Mouse (Mus musculus): ENCODE data around the gene Creld1. TPM values are rescaled to one million over a fixed set of nuclear protein-coding genes. Genes with fewer than 3 reads are reported as not detected.

The Creld1 gene
- polyA plus RNA-seq, 1 experiment, result 30.4 TPM

DNA sequence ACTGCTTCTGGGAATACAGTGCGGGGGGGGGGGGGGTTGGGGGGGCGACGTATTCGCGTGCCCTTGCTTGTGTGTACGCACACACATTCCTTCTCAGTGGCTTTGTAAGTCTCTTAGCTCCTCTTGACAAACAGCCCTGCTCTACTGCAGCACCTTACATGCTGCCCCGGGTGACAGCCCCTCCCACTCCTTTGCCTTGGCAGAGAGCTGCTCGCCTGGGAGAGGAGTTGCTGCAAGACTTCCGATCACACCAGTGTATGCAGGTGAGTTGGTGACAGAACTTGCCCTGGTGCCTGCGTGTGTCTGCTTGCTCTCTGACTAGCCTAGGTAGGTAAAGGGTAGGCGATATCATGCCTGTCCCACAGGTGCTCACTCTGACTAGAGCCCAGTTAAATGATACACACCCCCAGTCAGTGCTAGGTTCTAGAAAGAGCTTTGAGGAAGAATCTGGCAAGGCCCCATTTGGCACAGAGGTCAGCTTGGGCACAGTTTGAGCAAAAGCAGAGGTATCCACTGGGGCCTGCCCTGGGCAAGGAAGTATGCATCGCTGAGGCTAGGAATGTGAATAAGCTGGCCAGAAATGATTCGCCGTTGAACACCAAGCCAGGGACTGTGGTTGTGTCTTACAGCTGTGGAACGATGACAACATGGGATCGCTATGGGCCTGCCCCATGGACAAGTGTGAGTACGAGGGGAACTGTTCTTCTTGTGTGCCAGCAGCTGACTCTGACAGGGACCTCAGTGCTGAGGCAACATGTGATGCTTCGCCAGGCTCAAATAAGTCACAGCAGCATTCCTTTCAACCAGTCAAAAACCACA, 2.3 kb upstream of the Creld1 start:
- peaks cover 6% of the 10 kb centered on the region for H3K4me1 ChIP-seq (ENCODE audit: control insufficient read depth, insufficient read depth, low read length)
- 62% methylated on average over 18 of the region's 18 CpGs for WGBS
- DNase-seq, result peak; percentile 40
- H3K4me3 ChIP-seq (replicated peaks; ENCODE audit: extremely low read depth, low read depth, low read length), result no peak overlapping the region
- TF ChIP-seq CTCF (IDR thresholded peaks at IDR 0.05; ENCODE audit: insufficient read depth, low read length) (no peak), POLR2A (IDR thresholded peaks at IDR 0.05; ENCODE audit: borderline replicate concordance, extremely low read depth, low read depth, low read length) (peak; percentile 35; the same call in 1 of the 2 replicates)

DNA sequence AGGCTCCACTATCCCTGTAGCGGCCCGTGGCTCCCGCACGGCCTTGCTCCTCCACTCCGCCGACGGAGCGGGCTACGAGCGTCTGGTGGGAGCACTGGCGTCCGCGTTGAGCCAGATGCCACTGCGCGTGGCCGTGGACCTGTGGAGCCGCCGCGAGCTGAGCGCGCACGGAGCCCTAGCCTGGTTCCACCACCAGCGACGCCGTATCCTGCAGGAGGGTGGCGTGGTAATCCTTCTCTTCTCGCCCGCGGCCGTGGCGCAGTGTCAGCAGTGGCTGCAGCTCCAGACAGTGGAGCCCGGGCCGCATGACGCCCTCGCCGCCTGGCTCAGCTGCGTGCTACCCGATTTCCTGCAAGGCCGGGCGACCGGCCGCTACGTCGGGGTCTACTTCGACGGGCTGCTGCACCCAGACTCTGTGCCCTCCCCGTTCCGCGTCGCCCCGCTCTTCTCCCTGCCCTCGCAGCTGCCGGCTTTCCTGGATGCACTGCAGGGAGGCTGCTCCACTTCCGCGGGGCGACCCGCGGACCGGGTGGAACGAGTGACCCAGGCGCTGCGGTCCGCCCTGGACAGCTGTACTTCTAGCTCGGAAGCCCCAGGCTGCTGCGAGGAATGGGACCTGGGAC, 509 bp upstream of the Creld1 start:
- H3K4me1 ChIP-seq (ENCODE audit: control insufficient read depth, insufficient read depth, low read length), result peaks cover 6% of the 10 kb centered on the region
- 3% methylated on average over 65 of the region's 65 CpGs for WGBS
- H3K4me3 ChIP-seq (replicated peaks; ENCODE audit: extremely low read depth, low read depth, low read length), result peak overlapping the region; percentile 62
- DNase-seq, result no peak
- TF ChIP-seq POLR2A (IDR thresholded peaks at IDR 0.05; ENCODE audit: borderline replicate concordance, extremely low read depth, low read depth, low read length), result no peak
- no peak for TF ChIP-seq CTCF (IDR thresholded peaks at IDR 0.05; ENCODE audit: insufficient read depth, low read length)

GRCm38 (mm10) chr6:113483729-113484128, 632 bp downstream of the Creld1 start:
- peak overlapping the region; percentile 51 for H3K4me3 ChIP-seq (replicated peaks; ENCODE audit: extremely low read depth, low read depth, low read length)
- TF ChIP-seq CTCF (IDR thresholded peaks at IDR 0.05; ENCODE audit: insufficient read depth, low read length) (no peak), POLR2A (IDR thresholded peaks at IDR 0.05; ENCODE audit: borderline replicate concordance, extremely low read depth, low read depth, low read length) (no peak)
- 10% methylated on average over 10 of the region's 10 CpGs for WGBS
- H3K4me1 ChIP-seq (ENCODE audit: control insufficient read depth, insufficient read depth, low read length), result peaks cover 6% of the 10 kb centered on the region
- DNase-seq, result peak; percentile 34

DNA sequence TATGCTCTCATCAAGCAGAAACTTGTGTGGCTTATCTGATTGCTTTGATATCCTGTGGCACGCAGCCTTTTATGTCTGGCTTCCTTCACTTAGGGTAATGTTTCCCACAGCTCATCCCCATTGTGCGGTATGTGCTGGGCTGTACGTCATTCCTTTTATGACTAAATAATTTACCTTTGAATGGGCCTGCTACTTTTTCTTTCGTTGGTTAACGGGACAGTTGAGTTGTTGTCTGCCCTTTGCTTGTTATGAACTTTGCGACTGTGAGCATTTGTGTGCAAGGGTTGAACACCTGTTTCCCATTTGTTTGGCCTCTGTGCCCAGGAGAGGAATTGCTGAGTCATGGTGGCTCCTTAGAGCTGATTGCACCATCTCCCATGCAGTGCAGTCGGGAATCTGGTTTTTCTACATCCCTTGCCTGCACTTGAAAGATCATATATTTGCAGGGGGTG, 4.1 kb downstream of the Creld1 start:
- peaks cover 4% of the 10 kb centered on the region; the same call in 1 of the 2 replicates for H3K4me1 ChIP-seq (ENCODE audit: control insufficient read depth, insufficient read depth, low read length)
- no peak overlapping the region for H3K4me3 ChIP-seq (replicated peaks; ENCODE audit: extremely low read depth, low read depth, low read length)
- TF ChIP-seq CTCF (IDR thresholded peaks at IDR 0.05; ENCODE audit: insufficient read depth, low read length), result no peak
- TF ChIP-seq POLR2A (IDR thresholded peaks at IDR 0.05; ENCODE audit: borderline replicate concordance, extremely low read depth, low read depth, low read length), result no peak
- DNase-seq, result peak; percentile 26
- 31% methylated on average over 7 of the region's 7 CpGs for WGBS

DNA sequence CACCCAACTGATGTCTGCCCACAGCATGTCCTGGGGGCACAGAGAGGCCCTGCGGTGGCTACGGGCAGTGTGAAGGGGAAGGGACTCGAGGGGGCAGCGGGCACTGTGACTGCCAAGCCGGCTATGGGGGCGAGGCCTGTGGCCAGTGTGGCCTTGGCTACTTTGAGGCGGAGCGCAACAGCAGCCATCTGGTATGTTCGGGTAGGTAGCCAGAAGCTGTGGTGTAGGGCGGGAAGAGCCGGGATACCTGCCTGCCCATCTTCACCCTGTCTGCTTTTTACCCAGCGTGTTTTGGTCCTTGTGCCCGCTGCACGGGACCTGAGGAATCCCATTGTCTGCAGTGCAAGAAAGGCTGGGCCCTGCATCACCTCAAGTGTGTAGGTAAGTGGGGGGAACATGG, 6.3 kb downstream of the Creld1 start:
- no peak for DNase-seq
- no peak overlapping the region for H3K4me3 ChIP-seq (replicated peaks; ENCODE audit: extremely low read depth, low read depth, low read length)
- no peak for TF ChIP-seq CTCF (IDR thresholded peaks at IDR 0.05; ENCODE audit: insufficient read depth, low read length)
- TF ChIP-seq POLR2A (IDR thresholded peaks at IDR 0.05; ENCODE audit: borderline replicate concordance, extremely low read depth, low read depth, low read length), result no peak
- no peaks in the 10 kb centered on the region for H3K4me1 ChIP-seq (ENCODE audit: control insufficient read depth, insufficient read depth, low read length)
- 94% methylated on average over 14 of the region's 14 CpGs for WGBS

DNA sequence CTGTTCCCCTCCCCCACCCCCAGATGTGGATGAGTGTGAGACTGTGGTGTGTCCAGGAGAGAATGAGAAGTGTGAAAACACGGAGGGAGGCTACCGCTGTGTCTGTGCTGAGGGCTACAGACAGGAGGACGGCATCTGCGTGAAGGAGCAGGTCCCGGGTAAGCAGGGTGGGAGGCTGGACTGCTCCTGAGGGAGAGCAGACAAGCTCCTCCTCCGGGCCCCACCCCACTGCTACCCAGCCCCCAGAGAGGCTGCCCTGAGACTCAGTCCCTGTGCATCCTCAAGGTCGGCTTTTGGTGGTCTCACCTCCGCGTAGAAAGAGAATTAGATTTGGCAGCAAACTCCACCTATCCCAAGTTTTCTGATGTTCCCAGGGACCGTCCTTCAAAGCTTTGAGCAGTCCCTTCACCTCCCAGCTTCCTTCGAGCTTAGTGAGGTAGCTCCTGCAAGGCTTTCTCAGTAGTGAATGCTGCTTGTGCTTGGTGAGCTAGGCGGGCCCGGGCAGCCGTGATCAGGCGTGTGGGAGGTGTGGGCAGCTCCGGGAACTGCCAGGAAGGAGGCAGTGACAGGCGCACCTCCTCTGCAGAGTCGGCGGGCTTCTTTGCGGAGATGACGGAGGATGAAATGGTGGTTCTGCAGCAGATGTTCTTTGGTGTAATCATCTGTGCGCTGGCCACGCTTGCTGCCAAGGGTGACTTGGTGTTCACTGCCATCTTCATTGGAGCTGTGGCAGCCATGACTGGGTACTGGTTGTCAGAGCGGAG, 9.2 kb downstream of the Creld1 start:
- no peak for DNase-seq
- H3K4me3 ChIP-seq (replicated peaks; ENCODE audit: extremely low read depth, low read depth, low read length), result no peak overlapping the region
- no peaks in the 10 kb centered on the region for H3K4me1 ChIP-seq (ENCODE audit: control insufficient read depth, insufficient read depth, low read length)
- WGBS, result 81% methylated on average over 24 of the region's 24 CpGs
- TF ChIP-seq CTCF (IDR thresholded peaks at IDR 0.05; ENCODE audit: insufficient read depth, low read length) (no peak), POLR2A (IDR thresholded peaks at IDR 0.05; ENCODE audit: borderline replicate concordance, extremely low read depth, low read depth, low read length) (no peak)

DNA sequence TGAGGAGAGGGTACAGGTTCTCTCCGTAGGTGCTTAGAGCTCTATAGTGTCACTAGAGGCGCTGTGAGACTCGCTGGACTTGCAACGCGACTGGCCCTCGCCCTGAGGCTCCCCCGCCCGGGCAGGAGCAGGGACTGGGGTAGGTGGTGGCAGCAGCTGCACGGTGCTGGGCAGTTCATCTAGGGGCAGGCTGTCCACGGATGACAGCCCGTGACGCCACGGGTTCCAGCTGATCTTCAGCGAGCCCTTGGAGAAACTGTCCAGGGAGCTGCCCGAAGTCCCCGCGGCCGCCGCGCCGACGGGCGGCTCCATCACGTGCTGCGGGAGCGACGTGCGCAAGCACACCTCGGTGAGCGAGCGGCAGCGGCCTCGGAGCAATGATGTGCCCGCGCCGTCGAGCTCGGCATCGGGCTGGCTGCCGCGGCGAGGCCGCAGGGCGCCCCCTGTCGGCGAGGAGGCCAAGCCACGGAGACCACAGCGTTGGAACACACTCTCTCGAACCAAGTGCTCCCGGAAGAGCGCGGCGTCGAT, 11.2 kb downstream of the Creld1 start:
- WGBS, result under 1% methylated on average over 54 of the region's 54 CpGs
- peak; percentile 78 for DNase-seq
- peak; percentile 36; the same call in 1 of the 2 replicates for TF ChIP-seq POLR2A (IDR thresholded peaks at IDR 0.05; ENCODE audit: borderline replicate concordance, extremely low read depth, low read depth, low read length)
- peak; percentile 54 for TF ChIP-seq CTCF (IDR thresholded peaks at IDR 0.05; ENCODE audit: insufficient read depth, low read length)
- Histone ChIP-seq H3K4me1 (ENCODE audit: control insufficient read depth, insufficient read depth, low read length) (no peaks in the 10 kb centered on the region), H3K4me3 (replicated peaks; ENCODE audit: extremely low read depth, low read depth, low read length) (peak overlapping the region; percentile 63)

DNA sequence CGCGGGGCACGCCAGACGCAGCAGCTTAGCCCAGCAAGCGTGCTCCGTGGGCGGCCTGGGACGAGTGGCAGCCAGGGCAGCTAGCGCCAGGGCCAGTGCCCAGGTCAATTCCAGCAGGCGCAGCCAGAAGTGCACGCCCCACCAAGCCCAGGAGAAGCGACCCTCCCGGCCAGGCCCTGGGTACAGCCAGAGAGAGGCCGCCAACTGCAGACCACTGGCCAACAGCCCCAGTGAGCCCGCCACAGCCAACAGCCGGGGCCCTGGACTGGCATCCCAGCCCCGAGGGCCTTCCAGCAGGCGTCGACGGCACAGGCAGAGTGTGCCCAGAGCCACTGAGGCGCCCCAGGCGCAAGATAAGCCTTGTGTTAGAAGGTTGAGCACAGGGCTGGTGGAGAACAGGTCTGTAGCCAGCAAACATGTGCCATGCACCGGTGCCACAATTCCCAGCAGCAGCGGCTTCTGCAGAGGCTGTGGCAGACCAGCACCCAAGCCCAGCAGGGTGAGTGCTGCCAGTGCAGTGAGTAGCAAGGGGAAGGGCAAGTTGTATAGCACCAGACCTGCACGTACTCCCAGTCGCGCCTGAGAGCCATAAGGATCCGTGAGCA, 12.1 kb downstream of the Creld1 start:
- 40% methylated on average over 28 of the region's 28 CpGs for WGBS
- no peak for TF ChIP-seq CTCF (IDR thresholded peaks at IDR 0.05; ENCODE audit: insufficient read depth, low read length)
- TF ChIP-seq POLR2A (IDR thresholded peaks at IDR 0.05; ENCODE audit: borderline replicate concordance, extremely low read depth, low read depth, low read length), result no peak
- no peak overlapping the region for H3K4me3 ChIP-seq (replicated peaks; ENCODE audit: extremely low read depth, low read depth, low read length)
- no peaks in the 10 kb centered on the region for H3K4me1 ChIP-seq (ENCODE audit: control insufficient read depth, insufficient read depth, low read length)
- no peak for DNase-seq

GRCm38 (mm10) chr6:113499346-113499745, 16.2 kb downstream of the Creld1 start:
- no peaks in the 10 kb centered on the region for H3K4me1 ChIP-seq (ENCODE audit: control insufficient read depth, insufficient read depth, low read length)
- no peak overlapping the region for H3K4me3 ChIP-seq (replicated peaks; ENCODE audit: extremely low read depth, low read depth, low read length)
- no peak for DNase-seq
- TF ChIP-seq POLR2A (IDR thresholded peaks at IDR 0.05; ENCODE audit: borderline replicate concordance, extremely low read depth, low read depth, low read length) (no peak), CTCF (IDR thresholded peaks at IDR 0.05; ENCODE audit: insufficient read depth, low read length) (no peak)
- WGBS, result 73% methylated on average over 6 of the region's 6 CpGs
